Mouse (Mus musculus) adrenal gland, adult 8-10 months (tissue): ENCODE results near the gene Pheta2. TPM values are rescaled to one million over a fixed set of nuclear protein-coding genes. Genes with fewer than 3 reads are reported as not detected.
A peak's percentile ranks its signal among the peaks of the same experiment; 100 is the strongest.
"Not testable (repeated sequence)": the region's sequence is repeated elsewhere in the genome, so short reads cannot be mapped to it uniquely, and the experiment has no call there.

Experiments used
- DNase-seq: peaks from one replicate; pipeline ENCODE4 v3.0.0; 2022
- total RNA-seq, 4 experiments: library from RNA; stranded (reverse); gene quantifications; 2 replicates each; pipeline ENCODE4 v1.2.4; 2022

The Pheta2 gene
- total RNA-seq, 4 experiments from 2014 or later, result 0.74 to 2.0 (median 1.4) TPM

GRCm38 (mm10) chr15:82343368-82344287, 4.9 kb downstream of the Pheta2 start:
- DNase-seq, result no peak

- DNase-seq, result no peak
Observed at GRCm38 (mm10) chr15:82344971-82345370, 6.2 kb downstream of the Pheta2 start.

- peak; percentile 98 for DNase-seq
Observed at GRCm38 (mm10) chr15:82345820-82346470, 7.2 kb downstream of the Pheta2 start.

- no peak for DNase-seq
Observed at GRCm38 (mm10) chr15:82346580-82347302, 8.0 kb downstream of the Pheta2 start.

- no peak for DNase-seq
Observed at GRCm38 (mm10) chr15:82347303-82347676, 8.5 kb downstream of the Pheta2 start.

GRCm38 (mm10) chr15:82347852-82348251, 9.1 kb downstream of the Pheta2 start:
- no peak for DNase-seq

GRCm38 (mm10) chr15:82348258-82348998, 9.7 kb downstream of the Pheta2 start:
- no peak for DNase-seq

GRCm38 (mm10) chr15:82348999-82349341, 10.2 kb downstream of the Pheta2 start:
- DNase-seq, result no peak

- DNase-seq, result no peak
Observed at GRCm38 (mm10) chr15:82350349-82350748, 11.6 kb downstream of the Pheta2 start.

- DNase-seq, result no peak
Observed at GRCm38 (mm10) chr15:82351480-82351879, 12.7 kb downstream of the Pheta2 start.

GRCm38 (mm10) chr15:82353078-82353744, 14.5 kb downstream of the Pheta2 start:
- no peak for DNase-seq

- no peak for DNase-seq
Observed at GRCm38 (mm10) chr15:82353745-82354113, 15.0 kb downstream of the Pheta2 start.

GRCm38 (mm10) chr15:82354126-82354945, 15.6 kb downstream of the Pheta2 start, which contains the start of gene Ndufa6:
Gene Ndufa6 (minus strand): TSS chr15:82354322.
- peak; percentile 96 for DNase-seq

GRCm38 (mm10) chr15:82358431-82359260, 19.9 kb downstream of the Pheta2 start:
- no peak for DNase-seq

- DNase-seq, result no peak
Observed at GRCm38 (mm10) chr15:82361459-82362018, 22.8 kb downstream of the Pheta2 start.

- DNase-seq, result no peak
Observed at GRCm38 (mm10) chr15:82362234-82362633, 23.5 kb downstream of the Pheta2 start.

- DNase-seq, result not testable (repeated sequence)
Observed at GRCm38 (mm10) chr15:82363801-82364200, 25.1 kb downstream of the Pheta2 start.

GRCm38 (mm10) chr15:82364561-82364960, 25.8 kb downstream of the Pheta2 start:
- not testable (repeated sequence) for DNase-seq

GRCm38 (mm10) chr15:82368146-82368545, 29.4 kb downstream of the Pheta2 start:
- DNase-seq, result no peak

- no peak for DNase-seq
Observed at GRCm38 (mm10) chr15:82368851-82369250, 30.1 kb downstream of the Pheta2 start.
